Mouse (Mus musculus) neural tube, embryonic 13.5 days (tissue): Measurements from ENCODE around the gene Aplp2. TPM values are rescaled to one million over a fixed set of nuclear protein-coding genes. Genes with fewer than 3 reads are reported as not detected.
"Not testable (repeated sequence)": the region's sequence is repeated elsewhere in the genome, so short reads cannot be mapped to it uniquely, and the experiment has no call there.

ENCODE experiments used
- ATAC-seq: fragments of 200-750 bp; cut with Nextera tagmentation; 2 replicates; pipeline ENCODE4 v1.8.0; 2017; ENCODE audit warnings: low read depth, mild to moderate bottlenecking, moderate TSS enrichment, moderate library complexity
- H3K27ac ChIP-seq: fragments of 300-500 bp; sonication (generic); replicated peaks from 2 replicates; pipeline ENCODE4 v1.5.1; 2015; ENCODE audit warnings: moderate library complexity, mild to moderate bottlenecking, inconsistent platforms
- H3K27me3 ChIP-seq: fragments of 300-500 bp; sonication (generic); 2 replicates; pipeline ENCODE4 v1.6.1; 2015; ENCODE audit warnings: mild to moderate bottlenecking, inconsistent platforms
- H3K36me3 ChIP-seq: fragments of 300-500 bp; sonication (generic); 2 replicates; pipeline ENCODE4 v1.6.1; 2015; ENCODE audit warnings: mild to moderate bottlenecking, inconsistent platforms
- H3K4me1 ChIP-seq: fragments of 300-500 bp; sonication (generic); replicated peaks from 2 replicates; pipeline ENCODE4 v1.6.1; 2015; ENCODE audit warnings: inconsistent platforms
- H3K4me2 ChIP-seq: fragments of 300-500 bp; sonication (generic); 2 replicates; pipeline ENCODE4 v1.6.1; 2015; ENCODE audit warnings: inconsistent platforms, mild to moderate bottlenecking, moderate library complexity
- H3K4me3 ChIP-seq: fragments of 300-500 bp; sonication (generic); 2 replicates; pipeline ENCODE4 v1.5.1; 2015; ENCODE audit warnings: mild to moderate bottlenecking, inconsistent platforms
- H3K9ac ChIP-seq: fragments of 300-500 bp; sonication (generic); 2 replicates; pipeline ENCODE4 v1.6.1; 2015; ENCODE audit warnings: moderate library complexity, mild to moderate bottlenecking, inconsistent platforms
- H3K9me3 ChIP-seq: fragments of 300-500 bp; sonication (generic); 2 replicates; pipeline ENCODE4 v1.6.1; 2016; ENCODE audit warnings: inconsistent platforms
- WGBS: fragments of 180-500 bp; shearing (Covaris S2); methylation state at CpG from one replicate; pipeline ENCODE4 v1.1.7; 2015; 5-methylcytosine and 5-hydroxymethylcytosine counted together
- polyA plus RNA-seq: library from polyadenylated mRNA; unstranded; fragments of >200 nt; fragmentation: Nextera tagmentation; extraction: Ambion mirVana; gene quantifications from 2 replicates; pipeline ENCODE4 v1.2.1, GENCODE M21; 2015

Aplp2 gene
- polyA plus RNA-seq, 1 experiment from 2014 or later: 370 TPM

GRCm38 (mm10) chr9:31175346-31175745, 36.3 kb downstream of the Aplp2 start:
- H3K9me3 ChIP-seq: no peaks in the 10 kb centered on the region
- H3K36me3 ChIP-seq: peaks cover 35% of the 10 kb centered on the region
- no peak for ATAC-seq
- H3K4me3 ChIP-seq: no peak overlapping the region
- no peak overlapping the region for H3K9ac ChIP-seq
- 94% methylated on average over 6 of the region's 6 CpGs for WGBS
- no peaks in the 10 kb centered on the region for H3K27me3 ChIP-seq
- no peak overlapping the region for H3K27ac ChIP-seq
- H3K4me2 ChIP-seq: no peak overlapping the region
- peaks cover 31% of the 10 kb centered on the region for H3K4me1 ChIP-seq

DNA sequence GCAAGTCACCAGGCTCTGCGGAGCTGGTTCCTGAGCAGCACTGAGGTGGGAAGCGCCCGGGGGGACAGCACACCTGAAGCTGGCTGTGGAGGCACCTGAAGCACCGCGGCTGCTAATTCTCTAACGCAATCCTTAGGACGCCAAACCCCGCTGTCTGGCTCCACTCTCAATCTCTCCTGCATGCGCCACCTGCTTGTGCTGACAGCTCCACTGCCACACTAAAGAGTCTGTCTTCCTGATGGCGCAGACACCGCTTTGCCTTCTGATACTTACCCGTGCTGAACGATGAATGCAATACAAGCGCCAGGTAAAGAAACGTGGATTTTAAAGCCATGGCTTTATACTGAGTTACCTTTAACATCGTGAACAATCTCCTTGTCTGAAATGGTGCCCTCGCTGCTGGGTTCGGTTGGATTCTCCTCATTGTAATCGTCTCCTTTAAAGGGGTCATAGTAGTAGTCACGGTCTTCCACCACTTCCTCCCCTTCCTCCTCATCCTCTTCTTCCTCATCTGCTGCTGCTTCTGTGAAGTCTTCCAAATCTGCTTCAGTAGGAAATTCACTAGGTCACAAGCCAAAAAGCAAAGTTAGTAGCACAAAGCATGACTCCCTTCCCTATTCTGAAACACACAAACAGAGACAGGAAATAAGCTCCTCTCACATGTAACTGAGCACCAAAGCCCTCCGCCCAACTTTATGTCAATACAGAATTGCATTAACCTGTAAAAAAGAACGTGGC, 43.1 kb downstream of the Aplp2 start:
- no peak overlapping the region for H3K9ac ChIP-seq
- no peak for ATAC-seq
- no peaks in the 10 kb centered on the region for H3K27me3 ChIP-seq
- H3K36me3 ChIP-seq: peaks cover 76% of the 10 kb centered on the region
- no peak overlapping the region for H3K4me2 ChIP-seq
- H3K4me1 ChIP-seq: no peaks in the 10 kb centered on the region
- no peak overlapping the region for H3K4me3 ChIP-seq
- H3K27ac ChIP-seq: no peak overlapping the region
- WGBS: 96% methylated on average over 22 of the region's 22 CpGs
- H3K9me3 ChIP-seq: no peaks in the 10 kb centered on the region

GRCm38 (mm10) chr9:31167305-31167704, 44.3 kb downstream of the Aplp2 start:
- no peak for ATAC-seq
- H3K9ac ChIP-seq: no peak overlapping the region
- H3K27ac ChIP-seq: no peak overlapping the region
- H3K27me3 ChIP-seq: no peaks in the 10 kb centered on the region
- H3K9me3 ChIP-seq: no peaks in the 10 kb centered on the region
- 90% methylated on average over 13 of the region's 13 CpGs for WGBS
- no peak overlapping the region for H3K4me2 ChIP-seq
- H3K4me1 ChIP-seq: no peaks in the 10 kb centered on the region
- no peak overlapping the region for H3K4me3 ChIP-seq
- H3K36me3 ChIP-seq: peaks cover 86% of the 10 kb centered on the region

DNA sequence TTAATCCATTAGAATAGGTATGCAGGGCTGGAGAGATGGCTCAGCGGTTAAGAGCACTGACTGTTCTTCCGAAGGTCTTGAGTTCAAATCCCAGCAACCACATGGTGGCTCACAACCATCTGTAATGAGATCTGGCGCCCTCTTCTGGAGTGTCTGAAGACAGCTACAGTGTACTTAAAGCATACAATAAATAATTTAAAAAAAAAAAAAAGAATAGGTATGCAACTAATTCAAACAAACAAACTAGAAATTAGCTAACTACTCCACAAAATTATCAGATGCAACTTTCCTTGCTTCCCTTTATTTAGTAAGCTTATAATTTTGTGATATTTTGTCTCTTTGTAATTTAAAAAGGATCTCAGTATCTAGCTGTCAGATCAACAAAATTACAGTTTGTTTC, 46.1 kb downstream of the Aplp2 start:
- H3K4me1 ChIP-seq, H3K9me3 ChIP-seq, H3K9ac ChIP-seq, H3K27me3 ChIP-seq, ATAC-seq, H3K27ac ChIP-seq, H3K4me2 ChIP-seq, H3K4me3 ChIP-seq: not testable (repeated sequence)
- 88% methylated on average over 3 of the region's 3 CpGs for WGBS
- H3K36me3 ChIP-seq: peaks cover 91% of the 10 kb centered on the region

GRCm38 (mm10) chr9:31163327-31163726, 48.3 kb downstream of the Aplp2 start:
- Histone ChIP-seq H3K9ac (no peak overlapping the region), H3K4me2 (no peak overlapping the region), H3K4me1 (no peaks in the 10 kb centered on the region), H3K36me3 (peaks cover 90% of the 10 kb centered on the region), H3K9me3 (no peaks in the 10 kb centered on the region), H3K27me3 (no peaks in the 10 kb centered on the region), H3K27ac (no peak overlapping the region), H3K4me3 (no peak overlapping the region)
- ATAC-seq: no peak
- 86% methylated on average over 1 of the region's 1 CpGs for WGBS

- Histone ChIP-seq H3K9me3 (no peaks in the 10 kb centered on the region), H3K4me3 (no peak overlapping the region), H3K4me2 (no peak overlapping the region), H3K9ac (no peak overlapping the region), H3K27me3 (no peaks in the 10 kb centered on the region), H3K36me3 (peaks cover 90% of the 10 kb centered on the region), H3K4me1 (no peaks in the 10 kb centered on the region), H3K27ac (no peak overlapping the region)
- WGBS: 65% methylated on average over 1 of the region's 1 CpGs
- ATAC-seq: no peak
Observed at GRCm38 (mm10) chr9:31162911-31163310, 48.7 kb downstream of the Aplp2 start.

DNA sequence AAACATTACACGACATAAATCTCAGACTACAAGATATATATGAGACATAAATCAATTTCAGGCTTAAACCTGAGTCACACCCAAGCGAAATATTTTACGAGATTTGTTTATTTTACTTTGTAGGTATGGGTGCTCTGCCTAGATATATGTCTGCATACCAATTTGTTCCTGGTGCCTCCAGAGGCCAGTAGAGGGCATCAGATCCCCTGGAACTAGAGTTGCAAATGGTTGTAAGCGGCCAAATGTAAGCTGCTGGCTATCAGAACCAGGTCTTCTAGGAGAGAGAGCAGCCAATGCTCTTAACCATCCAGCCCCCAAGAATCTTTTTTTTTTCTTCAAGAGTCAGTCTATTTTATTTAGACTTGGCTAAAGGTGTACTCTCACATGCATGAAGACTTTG, 51.7 kb downstream of the Aplp2 start:
- Histone ChIP-seq H3K4me3 (no peak overlapping the region), H3K27ac (no peak overlapping the region), H3K27me3 (no peaks in the 10 kb centered on the region), H3K4me2 (no peak overlapping the region), H3K9me3 (no peaks in the 10 kb centered on the region), H3K36me3 (peaks cover 95% of the 10 kb centered on the region), H3K9ac (no peak overlapping the region), H3K4me1 (no peaks in the 10 kb centered on the region)
- 86% methylated on average over 4 of the region's 4 CpGs for WGBS
- no peak for ATAC-seq

- Histone ChIP-seq H3K4me1 (no peaks in the 10 kb centered on the region), H3K4me3 (no peak overlapping the region), H3K9ac (no peak overlapping the region), H3K36me3 (peaks cover 94% of the 10 kb centered on the region), H3K27me3 (no peaks in the 10 kb centered on the region), H3K27ac (no peak overlapping the region), H3K4me2 (no peak overlapping the region), H3K9me3 (no peaks in the 10 kb centered on the region)
- 92% methylated on average over 8 of the region's 8 CpGs for WGBS
- ATAC-seq: no peak
Observed at GRCm38 (mm10) chr9:31156594-31156993, 55.0 kb downstream of the Aplp2 start.

DNA sequence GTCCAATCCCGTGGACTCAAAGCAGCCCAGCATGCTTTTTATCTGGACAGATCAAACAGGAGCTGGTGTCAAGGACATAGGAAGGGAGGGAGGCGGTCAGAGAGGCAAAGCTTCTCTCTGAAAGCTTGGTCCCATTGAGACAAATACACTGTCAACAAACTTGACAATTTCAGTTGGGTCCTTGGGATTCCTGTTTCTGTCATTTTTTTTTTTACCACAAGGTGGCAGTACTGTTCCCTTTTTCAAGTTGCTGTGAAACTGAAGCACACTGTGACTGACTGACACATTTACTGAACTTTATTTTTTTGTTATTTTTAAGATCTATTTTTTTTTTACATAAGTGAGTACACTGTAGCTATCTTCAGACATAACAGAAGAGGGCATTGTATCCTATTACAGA, 60.6 kb downstream of the Aplp2 start:
- no peaks in the 10 kb centered on the region for H3K9me3 ChIP-seq
- no peak overlapping the region for H3K27ac ChIP-seq
- no peaks in the 10 kb centered on the region for H3K4me1 ChIP-seq
- no peak for ATAC-seq
- H3K4me2 ChIP-seq: no peak overlapping the region
- no peak overlapping the region for H3K4me3 ChIP-seq
- no peaks in the 10 kb centered on the region for H3K27me3 ChIP-seq
- WGBS: 87% methylated on average over 2 of the region's 2 CpGs
- H3K36me3 ChIP-seq: peaks cover 80% of the 10 kb centered on the region
- H3K9ac ChIP-seq: no peak overlapping the region

- no peaks in the 10 kb centered on the region for H3K4me1 ChIP-seq
- H3K9me3 ChIP-seq: no peaks in the 10 kb centered on the region
- no peaks in the 10 kb centered on the region for H3K27me3 ChIP-seq
- H3K4me3 ChIP-seq: no peak overlapping the region
- no peak for ATAC-seq
- peaks cover 56% of the 10 kb centered on the region for H3K36me3 ChIP-seq
- H3K4me2 ChIP-seq: no peak overlapping the region
- WGBS: 43% methylated on average over 7 of the region's 7 CpGs
- H3K27ac ChIP-seq: no peak overlapping the region
- H3K9ac ChIP-seq: no peak overlapping the region
Observed at GRCm38 (mm10) chr9:31148135-31148534, 63.5 kb downstream of the Aplp2 start.

- no peak overlapping the region for H3K4me3 ChIP-seq
- no peak for ATAC-seq
- H3K4me2 ChIP-seq: no peak overlapping the region
- H3K9me3 ChIP-seq: no peaks in the 10 kb centered on the region
- 85% methylated on average over 7 of the region's 7 CpGs for WGBS
- no peaks in the 10 kb centered on the region for H3K27me3 ChIP-seq
- no peak overlapping the region for H3K9ac ChIP-seq
- no peak overlapping the region for H3K27ac ChIP-seq
- no peaks in the 10 kb centered on the region for H3K4me1 ChIP-seq
- peaks cover 34% of the 10 kb centered on the region for H3K36me3 ChIP-seq
Observed at GRCm38 (mm10) chr9:31145272-31145925, 66.2 kb downstream of the Aplp2 start.

DNA sequence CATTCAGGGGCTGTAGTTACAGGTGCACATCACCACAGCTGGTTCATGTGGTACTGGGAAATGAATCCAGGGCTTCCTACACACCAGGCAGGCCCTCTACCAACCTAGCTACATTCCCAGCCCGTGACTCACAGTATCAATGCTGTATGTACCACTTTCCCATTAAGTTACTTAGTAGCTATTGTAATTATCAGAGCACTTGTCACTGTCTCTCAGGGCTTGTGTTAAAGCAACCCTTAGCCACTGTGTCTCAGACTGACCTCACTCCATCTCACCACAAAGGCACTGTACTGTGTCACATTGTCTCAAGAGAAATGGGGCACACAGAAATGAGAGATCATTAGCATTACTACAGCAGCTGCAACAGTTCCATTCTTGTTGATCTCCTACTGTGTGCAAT, 68.7 kb downstream of the Aplp2 start:
- no peaks in the 10 kb centered on the region for H3K4me1 ChIP-seq

GRCm38 (mm10) chr9:31133131-31133530, 78.5 kb downstream of the Aplp2 start:
- no peak overlapping the region for H3K4me3 ChIP-seq
- H3K9ac ChIP-seq: no peak overlapping the region
- peaks cover 68% of the 10 kb centered on the region for H3K27me3 ChIP-seq
- no peak for ATAC-seq
- H3K4me2 ChIP-seq: no peak overlapping the region
- H3K4me1 ChIP-seq: peaks cover 21% of the 10 kb centered on the region
- H3K36me3 ChIP-seq: no peaks in the 10 kb centered on the region
- no peak overlapping the region for H3K27ac ChIP-seq
- 83% methylated on average over 5 of the region's 5 CpGs for WGBS
- no peaks in the 10 kb centered on the region for H3K9me3 ChIP-seq

More for the DNA sequence above, 68.7 kb downstream of the Aplp2 start:
- Histone ChIP-seq H3K9me3 (no peaks in the 10 kb centered on the region), H3K9ac (no peak overlapping the region), H3K4me2 (no peak overlapping the region), H3K27ac (no peak overlapping the region), H3K36me3 (peaks cover 10% of the 10 kb centered on the region), H3K4me3 (no peak overlapping the region), H3K27me3 (no peaks in the 10 kb centered on the region)
- 78% methylated on average over 1 of the region's 1 CpGs for WGBS
- no peak for ATAC-seq
